Mouse (Mus musculus): Measurements from ENCODE around the gene Gm14085. TPM values are rescaled to one million over a fixed set of nuclear protein-coding genes. Genes with fewer than 3 reads are reported as not detected.
"Not testable (repeated sequence)": the region's sequence is repeated elsewhere in the genome, so short reads cannot be mapped to it uniquely, and the experiment has no call there.

Gene Gm14085
- polyA plus RNA-seq (2014; fragmentation: Nextera tagmentation; extraction: Ambion mirVana), result not detected in 2 replicates

DNA sequence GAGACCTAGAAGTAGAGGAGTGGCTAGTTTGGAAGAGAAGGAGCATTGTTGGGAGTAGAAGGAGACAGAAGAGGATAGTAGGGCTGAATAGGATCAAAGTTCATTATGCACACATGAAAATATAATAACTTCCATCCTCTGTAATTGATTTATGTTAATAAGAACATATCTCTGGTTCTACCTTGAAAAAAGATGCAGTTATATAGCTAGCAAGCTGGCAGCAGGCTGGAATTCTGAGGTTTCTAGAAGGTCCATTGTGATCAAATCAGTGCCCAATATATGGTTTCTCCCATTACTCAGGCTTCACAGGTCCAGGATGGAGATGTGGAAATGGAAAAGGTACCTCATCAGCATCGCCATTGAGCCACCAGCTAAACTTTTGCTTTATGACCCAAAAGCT lies at the start of gene Gm14085:
TSS of gene Gm14085 (plus strand) at position 301 of the 400 bp plus-strand sequence.
- no peak for TF ChIP-seq CTCF (IDR thresholded peaks at IDR 0.05; ENCODE audit: low read depth)
- Histone ChIP-seq H3K4me2 (no peak within 1 kb of the TSS), H3K36me3 (ENCODE audit: insufficient read depth) (no peaks in the 10 kb centered on the region), H3K27ac (ENCODE audit: low read depth) (no peak within 1 kb of the TSS), H3K4me1 (ENCODE audit: insufficient read depth) (no peaks in the 10 kb centered on the region), H3K27me3 (ENCODE audit: insufficient read depth, low read length) (no peaks in the 10 kb centered on the region), H3K4me3 (ENCODE audit: low read depth, low read length) (no peak within 1 kb of the TSS), H3K9me3 (ENCODE audit: low read depth, low read length) (no peaks in the 10 kb centered on the region), H3K9ac (no peak within 1 kb of the TSS)
- no peak for ATAC-seq (ENCODE audit: insufficient read depth)
- DNase-seq, result no peak
- WGBS, result 76% methylated on average over 1 of the region's 1 CpGs

DNA sequence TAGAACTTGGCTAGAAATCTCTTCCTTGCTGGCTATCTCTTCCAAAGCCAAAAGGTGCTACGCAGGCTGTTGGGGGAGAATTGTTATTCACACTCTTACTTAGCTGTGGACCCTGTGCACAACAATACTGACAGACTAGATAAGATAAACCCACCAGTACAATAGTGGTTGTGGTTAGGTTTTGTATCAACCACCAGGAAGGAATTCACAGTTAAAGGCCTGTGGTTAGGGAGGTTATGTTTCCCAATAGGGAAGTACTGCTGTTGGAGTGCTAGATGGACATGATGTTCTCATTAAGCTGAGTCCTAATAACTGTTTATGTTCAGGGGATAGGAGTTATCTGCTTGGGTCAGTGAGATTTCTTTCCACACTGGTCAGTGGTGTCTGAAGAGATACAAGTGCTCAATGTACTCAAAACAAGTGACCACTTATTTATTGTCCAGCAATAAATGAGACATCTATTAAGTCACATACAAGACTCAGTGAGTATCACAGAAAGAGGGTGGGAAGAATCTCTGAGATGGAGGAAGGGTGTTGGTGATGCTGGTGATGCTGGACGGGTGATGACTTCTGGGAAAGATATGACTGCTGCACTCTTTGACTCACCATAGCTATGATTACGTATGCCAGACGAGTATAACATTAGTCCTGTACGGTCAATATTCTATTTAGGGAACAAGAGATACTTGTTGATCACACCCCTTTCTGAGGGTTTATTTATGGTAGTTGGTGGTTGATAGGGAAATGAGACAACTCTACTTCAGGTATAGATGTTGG lies 45.8 kb upstream of the Gm14085 start:
- DNase-seq; H3K9me3 ChIP-seq (ENCODE audit: low read depth, low read length); H3K4me3 ChIP-seq (ENCODE audit: low read depth, low read length); H3K27ac ChIP-seq (ENCODE audit: low read depth); ATAC-seq (ENCODE audit: insufficient read depth); H3K9ac ChIP-seq; H3K4me1 ChIP-seq (ENCODE audit: insufficient read depth); H3K4me2 ChIP-seq; H3K36me3 ChIP-seq (ENCODE audit: insufficient read depth); H3K27me3 ChIP-seq (ENCODE audit: insufficient read depth, low read length): not testable (repeated sequence)
- 71% methylated on average over 5 of the region's 5 CpGs for WGBS

DNA sequence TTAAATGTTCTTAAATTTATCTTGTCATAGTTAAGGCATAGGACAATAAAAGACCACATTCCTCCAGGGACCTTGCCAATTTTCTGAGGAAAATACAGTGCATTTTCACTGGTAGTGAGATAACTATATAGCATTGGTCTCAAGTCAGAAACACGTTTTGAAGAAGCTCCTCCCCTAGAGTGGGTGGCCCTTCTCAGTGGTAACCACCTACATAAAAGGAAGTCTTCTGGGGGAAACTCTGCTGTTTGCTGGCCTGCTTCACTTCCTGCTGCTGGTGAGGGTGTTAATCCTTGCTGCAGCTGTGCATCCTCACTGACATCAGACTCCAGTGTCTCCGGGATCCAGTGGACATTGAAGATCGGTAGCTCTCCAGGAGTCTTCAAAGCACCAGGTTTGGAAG lies 44.2 kb upstream of the Gm14085 start:
- not testable (repeated sequence) for H3K4me3 ChIP-seq (ENCODE audit: low read depth, low read length); H3K4me1 ChIP-seq (ENCODE audit: insufficient read depth); H3K4me2 ChIP-seq; H3K27ac ChIP-seq (ENCODE audit: low read depth); H3K9ac ChIP-seq; H3K27me3 ChIP-seq (ENCODE audit: insufficient read depth, low read length); DNase-seq; H3K36me3 ChIP-seq (ENCODE audit: insufficient read depth); H3K9me3 ChIP-seq (ENCODE audit: low read depth, low read length)
- ATAC-seq (ENCODE audit: insufficient read depth), result 0 out of 2 replicates have a peak, but pooled peaks have one; percentile 47
- WGBS, result 0% methylated on average over 1 of the region's 3 CpGs

DNA sequence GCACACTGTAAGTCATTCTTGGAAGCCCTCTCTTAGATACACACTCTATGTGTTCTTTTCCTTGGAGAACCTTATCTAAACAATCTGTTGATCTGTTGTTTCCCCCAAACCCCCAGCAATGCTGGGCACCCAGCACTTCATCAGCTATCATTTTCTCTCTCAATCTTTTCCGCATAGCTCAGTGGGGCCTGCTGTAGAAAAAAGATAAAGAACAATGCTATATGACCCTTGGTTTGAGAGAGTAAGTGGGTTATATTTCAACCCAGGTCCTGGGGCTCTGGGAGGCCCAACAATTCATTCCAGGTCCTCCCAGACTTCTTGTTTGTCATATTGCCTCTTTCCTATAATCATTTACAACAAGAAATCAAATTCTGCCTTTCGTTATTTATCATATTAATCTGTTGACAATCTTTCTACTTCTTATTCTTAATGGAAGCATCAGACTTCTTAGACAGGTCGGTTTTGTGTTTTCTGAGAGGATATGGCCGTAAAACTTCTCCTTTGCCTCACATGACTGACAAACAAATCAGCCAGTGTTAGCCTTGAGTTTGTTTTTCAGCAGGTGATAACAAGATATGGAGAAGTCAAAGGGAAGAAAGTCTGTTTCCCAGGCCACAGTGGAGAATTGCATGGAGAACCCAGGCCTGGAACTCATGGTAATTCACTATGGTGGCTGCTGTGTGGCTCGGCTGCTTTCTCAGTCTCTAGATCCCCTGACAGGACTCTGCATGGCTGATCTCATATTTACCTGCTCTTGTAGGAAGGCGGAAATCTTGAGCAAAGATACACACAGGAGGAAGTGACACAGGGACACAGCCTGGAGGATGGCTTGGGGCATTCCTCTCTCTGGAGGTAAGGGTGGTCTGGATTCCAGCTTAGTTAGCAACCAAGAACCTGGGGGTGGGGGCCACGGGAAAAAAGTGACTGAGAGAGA lies 43.5 kb upstream of the Gm14085 start:
- H3K4me3 ChIP-seq (ENCODE audit: low read depth, low read length), result no peak overlapping the region
- DNase-seq (no peak), ATAC-seq (ENCODE audit: insufficient read depth) (no peak)
- WGBS, result 72% methylated on average over 7 of the region's 7 CpGs
- no peaks in the 10 kb centered on the region for H3K9me3 ChIP-seq (ENCODE audit: low read depth, low read length)
- no peak overlapping the region for H3K9ac ChIP-seq
- H3K4me2 ChIP-seq, result no peak overlapping the region
- H3K27me3 ChIP-seq (ENCODE audit: insufficient read depth, low read length), result no peaks in the 10 kb centered on the region
- no peaks in the 10 kb centered on the region for H3K36me3 ChIP-seq (ENCODE audit: insufficient read depth)
- no peaks in the 10 kb centered on the region for H3K4me1 ChIP-seq (ENCODE audit: insufficient read depth)
- TF ChIP-seq CTCF (IDR thresholded peaks at IDR 0.05; ENCODE audit: low read depth), result no peak
- no peak overlapping the region for H3K27ac ChIP-seq (ENCODE audit: low read depth)

DNA sequence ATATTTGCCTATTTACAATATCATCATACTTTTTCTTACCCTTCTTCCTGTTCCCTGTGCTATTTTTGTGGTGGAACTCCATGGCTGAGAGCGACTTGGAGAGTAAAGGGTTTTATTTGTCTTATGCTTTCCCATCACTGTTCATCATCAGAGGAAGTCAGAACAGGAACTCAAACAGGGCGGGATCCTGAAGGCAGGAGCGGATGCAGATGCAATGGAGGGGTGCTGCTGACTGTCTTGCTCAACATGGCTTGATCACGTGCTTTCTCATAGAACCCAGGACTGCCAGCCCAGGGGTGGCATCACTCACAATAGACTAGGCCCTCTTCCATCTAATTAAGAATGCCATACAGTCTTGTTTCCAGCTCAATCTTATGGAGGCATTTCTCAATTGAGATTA lies 34.4 kb upstream of the Gm14085 start:
- H3K27ac ChIP-seq (ENCODE audit: low read depth), result no peak overlapping the region
- DNase-seq (no peak), ATAC-seq (ENCODE audit: insufficient read depth) (no peak)
- 76% methylated on average over 4 of the region's 4 CpGs for WGBS
- no peak overlapping the region for H3K4me2 ChIP-seq
- no peaks in the 10 kb centered on the region for H3K9me3 ChIP-seq (ENCODE audit: low read depth, low read length)
- TF ChIP-seq CTCF (IDR thresholded peaks at IDR 0.05; ENCODE audit: low read depth), result no peak
- H3K4me1 ChIP-seq (ENCODE audit: insufficient read depth), result no peaks in the 10 kb centered on the region
- H3K27me3 ChIP-seq (ENCODE audit: insufficient read depth, low read length), result no peaks in the 10 kb centered on the region
- no peak overlapping the region for H3K9ac ChIP-seq
- H3K4me3 ChIP-seq (ENCODE audit: low read depth, low read length), result no peak overlapping the region
- H3K36me3 ChIP-seq (ENCODE audit: insufficient read depth), result no peaks in the 10 kb centered on the region

GRCm38 (mm10) chr2:122452426-122452825 lies 32.3 kb upstream of the Gm14085 start:
- no peak overlapping the region for H3K4me3 ChIP-seq (ENCODE audit: low read depth, low read length)
- H3K36me3 ChIP-seq (ENCODE audit: insufficient read depth), result no peaks in the 10 kb centered on the region
- H3K4me1 ChIP-seq (ENCODE audit: insufficient read depth), result no peaks in the 10 kb centered on the region
- no peak for DNase-seq
- 39% methylated on average over 2 of the region's 2 CpGs for WGBS
- no peaks in the 10 kb centered on the region for H3K9me3 ChIP-seq (ENCODE audit: low read depth, low read length)
- TF ChIP-seq CTCF (IDR thresholded peaks at IDR 0.05; ENCODE audit: low read depth), result no peak
- no peak overlapping the region for H3K9ac ChIP-seq
- no peak for ATAC-seq (ENCODE audit: insufficient read depth)
- H3K27me3 ChIP-seq (ENCODE audit: insufficient read depth, low read length), result no peaks in the 10 kb centered on the region
- no peak overlapping the region for H3K27ac ChIP-seq (ENCODE audit: low read depth)
- no peak overlapping the region for H3K4me2 ChIP-seq

GRCm38 (mm10) chr2:122466901-122467300 lies 17.8 kb upstream of the Gm14085 start:
- H3K36me3 ChIP-seq (ENCODE audit: insufficient read depth), result no peaks in the 10 kb centered on the region
- H3K4me1 ChIP-seq (ENCODE audit: insufficient read depth), result peaks cover 5% of the 10 kb centered on the region; the same call in 1 of the 2 replicates
- no peak for TF ChIP-seq CTCF (IDR thresholded peaks at IDR 0.05; ENCODE audit: low read depth)
- H3K27ac ChIP-seq (ENCODE audit: low read depth), result no peak overlapping the region
- WGBS, result 26% methylated on average over 11 of the region's 11 CpGs
- peak overlapping the region; percentile 84 for H3K4me2 ChIP-seq
- no peaks in the 10 kb centered on the region for H3K9me3 ChIP-seq (ENCODE audit: low read depth, low read length)
- H3K4me3 ChIP-seq (ENCODE audit: low read depth, low read length), result peak overlapping the region; percentile 47
- ATAC-seq (ENCODE audit: insufficient read depth), result no peak
- no peak for DNase-seq
- H3K9ac ChIP-seq, result peak overlapping the region; percentile 51; the same call in 1 of the 2 replicates
- H3K27me3 ChIP-seq (ENCODE audit: insufficient read depth, low read length), result no peaks in the 10 kb centered on the region
